ENCODE assay signal across 14 mouse cellular contexts in genomic region chr17:12062861-12063260, GRCm38 (mm10).
"Had no signal": no experiment of that assay in that cellular context is flagged by ENCODE, and none has a peak within 500 bp of the region (broad histone marks: within the 10 kb centered on the region; RNA-seq: fewer than 3 reads in every experiment).

No protein-coding gene starts in this region.

- H3K4me2 ChIP-seq: limb, embryonic 15.5 days; liver, embryonic 12.5 days; lung, embryonic 14.5 days; midbrain, embryonic 12.5 days; neural tube, embryonic 15.5 days; stomach, embryonic 15.5 days had no signal

- H3K9ac ChIP-seq: limb, embryonic 15.5 days; liver, embryonic 12.5 days; lung, embryonic 14.5 days; midbrain, embryonic 12.5 days; neural tube, embryonic 15.5 days; stomach, embryonic 15.5 days had no signal

- DNase-seq: kidney, postnatal 36 days; layer of hippocampus, adult 9-11 months; layer of hippocampus, postnatal 36 days; lung, embryonic 14.5 days; thymus, adult 2 months; thymus, postnatal 25 days had no signal

- H3K4me3 ChIP-seq: limb, embryonic 15.5 days; liver, embryonic 12.5 days; megakaryocyte, embryonic 14.5 days; midbrain, embryonic 12.5 days; neural tube, embryonic 15.5 days; stomach, embryonic 15.5 days had no signal

- H3K36me3 ChIP-seq: limb, embryonic 15.5 days; liver, embryonic 12.5 days; midbrain, embryonic 12.5 days; neural tube, embryonic 15.5 days; stomach, embryonic 15.5 days had no signal

- H3K4me1 ChIP-seq: limb, embryonic 15.5 days; liver, embryonic 12.5 days; megakaryocyte, embryonic 14.5 days; midbrain, embryonic 12.5 days; stomach, embryonic 15.5 days had no signal

- H3K27ac ChIP-seq: kidney, postnatal 0 days; limb, embryonic 15.5 days; liver, embryonic 12.5 days; macrophage; midbrain, embryonic 12.5 days; neural tube, embryonic 15.5 days; stomach, embryonic 15.5 days had no signal

- H3K9me3 ChIP-seq: limb, embryonic 15.5 days; liver, embryonic 12.5 days; midbrain, embryonic 12.5 days; neural tube, embryonic 15.5 days; stomach, embryonic 15.5 days had no signal

- H3K27me3 ChIP-seq: limb, embryonic 15.5 days; megakaryocyte, embryonic 14.5 days; neural tube, embryonic 15.5 days; stomach, embryonic 15.5 days had no signal

- ATAC-seq: liver, embryonic 12.5 days had no signal
